Mouse (Mus musculus) neural tube, embryonic 10.5 days (tissue): ENCODE results near the gene Slc23a2.
A peak's percentile ranks its signal among the peaks of the same experiment; 100 is the strongest.

Experiments
- DNase-seq: peaks from one replicate; pipeline ENCODE4 v3.0.0-alpha.2; 2017; ENCODE audit warnings: low spot score; ENCODE audit errors: extremely low spot score

Gene Slc23a2

DNA sequence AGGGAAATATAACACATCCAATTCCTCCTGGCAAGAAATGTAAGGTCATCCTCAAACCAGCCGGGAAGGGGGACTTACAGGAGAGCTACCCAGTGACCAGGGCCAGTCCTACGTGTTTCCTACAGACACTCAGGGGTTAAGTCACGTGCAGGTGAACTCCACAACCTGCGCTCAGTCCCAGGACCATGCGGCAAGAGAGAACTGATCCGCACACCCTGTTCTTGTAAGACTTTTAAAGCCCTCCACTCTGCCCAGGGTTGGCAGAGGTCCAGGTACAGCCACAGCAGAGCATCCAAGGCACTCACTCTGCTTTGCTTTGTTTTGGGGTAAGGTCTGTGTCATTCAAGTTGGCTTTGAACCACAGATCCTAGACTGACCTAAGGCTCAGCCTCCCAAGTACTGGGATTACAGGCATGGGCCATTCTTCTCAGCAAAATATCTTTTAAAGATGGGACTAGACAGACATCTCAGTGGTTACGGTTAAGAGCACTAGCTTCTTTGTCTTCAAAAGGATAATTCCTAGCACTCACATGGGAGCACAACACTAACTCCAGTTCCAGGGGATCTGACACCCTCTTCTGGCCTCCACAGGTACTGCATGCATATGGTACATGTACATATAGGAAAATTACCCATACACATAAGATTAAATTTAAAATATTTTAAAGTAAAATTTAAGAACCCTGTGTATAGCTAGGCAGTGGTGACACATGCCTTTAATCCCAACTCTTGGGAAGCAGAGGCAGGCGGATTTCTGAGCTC lies 8.9 kb downstream of the Slc23a2 start:
- no peak for DNase-seq

DNA sequence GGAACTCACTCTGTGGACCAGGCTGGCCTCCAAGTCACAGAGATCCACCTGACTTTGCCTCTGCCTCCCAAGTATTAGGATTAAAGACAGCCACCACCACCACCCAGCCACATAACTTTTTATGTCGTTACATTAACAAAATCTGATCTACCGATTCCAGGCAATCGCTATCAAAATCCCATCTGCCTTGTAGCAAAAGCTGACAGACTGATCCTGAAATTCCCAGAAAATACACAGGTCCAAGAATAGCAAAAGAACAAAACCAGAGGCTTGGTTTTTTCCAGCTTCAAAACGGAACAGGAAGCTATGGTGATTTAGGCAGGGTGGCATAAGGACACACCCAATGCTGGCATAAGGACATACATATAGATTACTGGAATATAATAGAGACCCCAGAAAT lies 10.2 kb downstream of the Slc23a2 start:
- DNase-seq = no peak

DNA sequence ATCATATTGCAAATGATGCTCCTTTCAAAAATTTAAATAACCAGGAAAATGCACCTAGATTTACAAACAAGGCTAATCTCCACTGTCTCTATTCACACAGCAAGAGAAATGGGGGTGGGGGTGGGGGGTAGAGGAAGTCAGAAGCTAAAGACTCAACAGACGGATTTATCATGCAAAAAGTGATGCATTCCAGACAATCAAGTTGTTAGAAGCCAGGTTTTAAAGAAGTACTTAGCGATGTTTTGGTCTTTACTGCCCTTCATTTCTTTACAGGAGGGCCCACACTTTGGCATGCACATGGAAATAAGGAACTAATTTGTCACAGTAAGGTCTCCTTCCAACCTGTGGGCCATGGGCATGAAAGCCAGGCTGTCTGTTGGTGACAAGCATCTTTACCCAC lies 11.5 kb downstream of the Slc23a2 start:
- no peak for DNase-seq

DNA sequence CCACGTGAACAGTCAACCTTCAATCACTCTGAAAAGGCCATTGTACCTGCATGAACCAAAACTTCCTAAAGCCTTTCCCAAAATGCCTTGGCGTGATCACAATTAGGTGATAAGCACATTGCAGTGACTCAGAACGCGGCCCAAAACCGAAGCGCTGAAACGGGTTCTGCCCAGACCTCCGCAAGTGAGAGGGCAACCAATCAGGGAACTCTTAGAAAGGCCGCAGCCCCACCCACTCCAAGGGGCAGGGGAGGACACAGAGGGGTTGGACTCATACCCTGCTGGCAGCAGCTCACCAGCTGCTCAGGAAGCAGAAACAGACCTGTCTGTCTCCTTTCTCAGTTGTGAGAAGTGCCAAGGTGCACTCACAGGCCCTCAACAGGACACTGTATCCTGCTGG lies 13.6 kb downstream of the Slc23a2 start:
- DNase-seq = no peak

DNA sequence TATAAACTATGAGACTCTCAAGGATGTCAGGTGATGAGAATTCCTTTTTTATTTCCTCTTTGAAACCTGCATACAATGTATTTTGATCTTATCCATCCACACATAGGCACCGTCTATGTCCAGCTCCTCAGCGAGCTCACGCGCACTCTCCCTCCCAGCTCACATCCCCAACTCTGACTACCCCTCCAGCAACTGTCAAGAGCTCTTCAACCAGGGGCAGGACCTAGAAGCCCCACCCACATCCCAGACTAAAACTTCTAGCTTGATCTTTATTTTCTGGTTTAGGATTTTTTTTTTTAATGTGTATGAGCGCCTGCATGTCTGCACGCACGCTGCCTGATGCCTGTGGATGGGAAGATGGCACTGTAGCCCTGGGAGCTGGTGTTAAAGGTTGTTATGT lies 14.9 kb downstream of the Slc23a2 start:
- DNase-seq = no peak

DNA sequence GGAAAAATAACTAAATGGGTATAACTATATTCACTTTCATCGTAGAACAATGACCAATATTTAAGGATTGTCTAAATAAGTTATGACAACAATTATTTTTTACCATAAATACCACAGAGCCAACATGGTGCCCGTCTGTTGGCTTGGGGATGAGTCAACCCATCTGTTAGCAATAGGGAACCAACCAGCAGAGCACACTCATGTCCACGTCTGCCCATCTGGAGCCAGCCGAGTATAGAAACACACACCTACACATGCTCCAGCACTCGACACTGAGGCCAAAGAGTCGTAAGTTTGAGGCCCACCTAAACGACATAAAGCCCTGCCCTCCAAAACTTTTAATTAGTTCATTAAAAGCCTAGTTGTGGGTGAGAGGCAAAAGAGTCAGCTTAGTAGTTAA lies 15.7 kb downstream of the Slc23a2 start:
- no peak for DNase-seq

DNA sequence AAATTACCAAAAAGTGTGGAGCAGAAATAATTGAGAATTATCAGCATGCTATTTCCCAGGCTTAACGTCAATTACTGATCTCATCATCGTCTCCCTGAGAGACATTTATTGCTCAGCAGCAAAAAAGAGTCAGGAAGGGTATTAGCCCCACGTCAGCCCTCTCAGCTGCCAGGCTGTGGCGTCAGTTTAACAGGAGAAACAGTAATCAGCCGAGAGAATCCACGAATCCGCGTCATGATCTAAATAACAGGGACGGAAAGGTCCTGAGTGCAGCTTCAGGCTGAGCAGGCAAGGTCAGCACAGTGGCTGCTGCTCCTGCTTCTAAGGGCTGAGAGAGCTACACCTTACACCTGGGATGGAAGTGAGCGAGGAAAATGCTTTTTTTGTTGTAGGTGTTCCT lies 17.0 kb downstream of the Slc23a2 start:
- no peak for DNase-seq

DNA sequence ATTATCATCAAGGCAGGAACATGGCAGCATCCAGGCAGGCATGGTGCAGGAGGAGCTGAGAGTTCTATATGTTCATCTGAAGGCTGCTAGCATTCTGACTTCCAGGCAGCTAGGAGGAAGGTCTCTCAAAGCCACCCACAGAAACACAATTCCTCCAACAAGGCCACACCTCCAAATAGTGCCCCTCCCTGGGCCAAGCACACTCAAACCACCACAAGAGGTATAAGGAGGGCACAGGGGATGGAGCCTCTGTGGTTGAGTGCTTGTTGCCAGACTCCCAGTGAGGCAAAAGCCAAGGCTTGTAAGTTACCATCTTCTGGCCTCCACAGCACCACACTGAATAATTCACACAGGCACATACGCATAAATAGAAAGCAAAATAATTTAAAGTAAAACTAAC lies 18.6 kb downstream of the Slc23a2 start:
- no peak for DNase-seq

DNA sequence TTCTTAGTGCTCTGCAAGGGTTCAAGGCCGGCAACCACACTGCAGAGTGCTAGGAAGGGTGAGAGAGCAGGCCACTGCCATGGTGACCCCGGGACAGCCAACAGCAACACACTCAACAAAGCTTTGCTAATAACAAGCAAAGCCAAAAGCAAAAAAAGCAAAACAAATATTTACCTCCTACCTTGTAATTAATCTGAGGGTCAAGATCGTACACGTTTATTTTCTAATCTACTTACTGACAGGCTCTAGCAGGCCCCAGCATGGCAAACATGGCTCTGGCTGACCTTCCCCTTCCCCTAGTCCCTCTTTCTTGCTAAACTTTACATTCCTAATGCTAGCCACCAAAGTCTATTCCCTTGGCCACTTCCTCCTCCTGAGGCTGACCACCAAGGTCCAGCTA lies 21.8 kb downstream of the Slc23a2 start:
- DNase-seq = no peak

DNA sequence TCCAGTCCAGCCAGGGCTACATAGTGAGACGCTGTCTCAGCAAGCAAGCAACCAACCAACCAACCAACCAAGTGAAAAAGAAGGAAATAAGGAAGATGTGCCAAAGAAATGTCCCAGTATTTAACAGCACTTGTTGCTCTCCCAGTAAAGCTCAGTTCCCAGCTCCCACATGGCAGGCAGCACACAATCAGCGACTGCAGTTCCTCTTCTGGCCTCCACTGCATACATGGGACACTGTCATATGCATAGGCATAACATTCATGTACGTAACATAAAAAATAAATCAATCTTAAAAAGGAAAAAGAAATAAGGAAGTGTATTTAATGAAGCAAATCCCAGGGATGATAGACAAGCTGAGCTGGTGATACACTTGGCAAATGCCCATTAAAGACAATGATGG lies 23.9 kb downstream of the Slc23a2 start:
- DNase-seq = no peak

DNA sequence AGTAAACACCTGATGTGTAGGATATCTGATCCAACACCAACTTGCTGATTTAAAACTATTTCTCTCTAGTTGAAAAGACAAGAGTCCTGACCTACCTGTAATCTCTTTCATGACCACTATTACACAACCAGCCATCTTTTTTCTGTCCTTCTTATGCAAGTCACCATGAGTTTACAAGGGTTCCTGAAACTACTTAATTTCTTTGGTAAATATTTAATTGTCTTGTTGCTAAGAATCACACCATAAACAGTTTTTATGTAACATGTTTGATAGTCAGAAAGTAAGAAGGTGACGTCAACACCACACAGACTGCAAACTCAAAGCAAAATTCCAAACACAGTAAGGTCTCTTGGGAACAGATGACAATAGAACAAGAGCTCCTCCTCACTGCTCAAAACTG lies 26.3 kb downstream of the Slc23a2 start:
- no peak for DNase-seq

DNA sequence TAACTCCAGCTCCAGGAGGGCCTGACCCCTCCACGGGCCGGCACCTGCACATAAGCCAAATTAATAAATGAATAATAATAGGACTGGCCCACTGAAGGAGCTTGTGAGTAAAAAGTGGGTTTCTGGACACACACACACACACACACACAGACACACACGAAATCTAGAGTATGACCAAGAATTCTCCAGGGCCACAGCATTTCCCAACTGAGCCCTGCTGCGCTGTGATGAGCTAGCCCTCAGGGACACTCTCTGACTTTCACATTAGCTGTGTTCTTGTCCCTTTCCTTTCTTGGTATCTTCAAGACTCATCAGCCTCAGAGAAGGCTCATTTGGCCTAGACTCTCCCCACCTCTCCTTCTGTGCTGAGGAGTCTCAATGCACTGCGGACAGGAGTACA lies 29.0 kb downstream of the Slc23a2 start:
- DNase-seq = no peak

DNA sequence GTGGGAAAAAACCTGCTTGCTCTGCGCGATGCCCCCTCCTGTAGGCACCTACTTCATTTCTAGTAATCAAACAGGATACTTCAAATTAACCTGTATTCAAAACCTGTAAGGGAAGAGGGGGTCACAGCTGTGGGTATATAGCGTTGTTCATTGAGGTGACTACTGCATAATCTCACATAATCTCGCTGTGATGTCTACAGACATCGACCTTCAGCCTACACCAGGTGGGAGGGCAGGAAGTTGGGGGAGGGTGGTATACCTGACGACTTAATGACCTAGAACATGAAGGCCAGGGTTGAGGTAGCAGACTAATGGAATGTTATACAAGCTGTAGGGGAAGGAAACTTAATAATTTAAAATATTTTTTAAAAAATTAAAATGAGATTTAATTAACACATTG lies 29.6 kb downstream of the Slc23a2 start:
- no peak for DNase-seq

DNA sequence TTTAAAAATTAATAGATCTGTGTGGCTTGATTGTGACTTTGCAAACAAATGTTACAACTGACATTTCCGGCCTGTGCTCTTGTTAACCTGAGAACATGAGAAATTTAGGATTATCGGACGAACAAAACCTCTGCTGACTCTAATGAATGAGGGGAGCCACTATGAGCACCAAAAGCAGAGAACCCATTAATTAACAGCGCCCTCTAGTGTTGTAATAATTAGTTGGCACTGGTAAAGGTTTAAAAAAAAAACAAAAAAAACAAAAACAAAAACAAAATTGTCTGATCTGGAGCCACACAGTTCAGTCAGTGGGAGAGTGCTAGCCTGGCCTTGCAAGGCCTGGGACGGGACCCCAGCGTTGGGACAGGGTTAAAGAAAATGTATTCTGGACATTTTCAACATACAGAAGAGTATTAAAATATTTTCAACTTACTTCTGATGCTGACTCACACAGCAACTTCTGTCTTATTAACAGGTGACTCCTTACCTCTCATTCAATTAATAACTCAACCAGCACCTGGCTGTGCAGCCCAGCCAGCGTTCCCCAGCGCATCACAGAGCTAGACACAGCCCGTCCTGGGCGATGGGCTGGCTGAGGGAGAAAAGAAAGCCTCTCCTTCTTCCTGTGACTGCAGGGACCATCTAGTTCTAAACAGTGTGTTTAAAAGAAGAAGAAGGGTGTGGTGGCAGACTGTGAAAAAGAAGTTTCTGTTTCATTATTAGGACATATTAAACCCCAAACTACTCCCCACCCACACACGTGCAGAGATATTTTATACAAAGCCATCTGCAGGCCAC lies 30.7 kb downstream of the Slc23a2 start:
- DNase-seq = no peak

DNA sequence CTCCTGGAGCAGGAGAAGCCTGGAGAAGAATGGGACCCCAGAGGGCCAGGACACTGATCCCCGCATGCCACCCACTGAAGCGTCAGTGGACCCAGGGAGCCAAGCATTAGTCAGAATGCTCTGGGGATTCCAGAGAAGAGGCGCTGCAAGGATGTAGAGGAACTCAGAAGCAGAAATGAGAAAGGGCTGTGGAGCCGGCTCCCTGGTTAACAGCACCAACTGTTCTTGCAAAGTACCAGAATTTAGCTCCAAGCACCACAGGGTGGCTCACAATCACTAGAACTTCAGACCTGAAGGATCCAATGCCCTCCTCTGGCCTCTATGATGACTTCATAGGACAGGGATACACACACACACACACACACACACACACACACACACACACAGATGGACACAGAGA lies 32.6 kb downstream of the Slc23a2 start:
- no peak for DNase-seq

DNA sequence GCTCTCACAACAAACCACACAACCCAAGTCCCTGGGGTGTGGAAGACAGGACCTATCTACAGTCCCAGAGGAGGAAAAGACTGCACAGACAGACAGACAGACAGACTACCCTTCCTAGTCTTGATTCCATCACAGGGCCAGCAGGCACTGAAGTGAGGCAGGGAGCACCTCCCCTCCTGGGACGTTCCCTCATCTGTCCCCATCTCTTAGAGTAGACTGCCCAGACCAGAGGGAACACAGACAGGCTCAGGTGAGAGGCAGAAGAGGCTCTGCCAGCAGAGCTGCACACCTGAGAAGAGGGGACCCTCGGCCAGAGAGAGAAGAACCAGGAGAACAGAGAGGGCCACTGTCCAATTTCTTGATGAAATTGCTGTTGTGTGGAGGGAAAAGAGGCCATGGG lies 33.0 kb downstream of the Slc23a2 start:
- DNase-seq = no peak

DNA sequence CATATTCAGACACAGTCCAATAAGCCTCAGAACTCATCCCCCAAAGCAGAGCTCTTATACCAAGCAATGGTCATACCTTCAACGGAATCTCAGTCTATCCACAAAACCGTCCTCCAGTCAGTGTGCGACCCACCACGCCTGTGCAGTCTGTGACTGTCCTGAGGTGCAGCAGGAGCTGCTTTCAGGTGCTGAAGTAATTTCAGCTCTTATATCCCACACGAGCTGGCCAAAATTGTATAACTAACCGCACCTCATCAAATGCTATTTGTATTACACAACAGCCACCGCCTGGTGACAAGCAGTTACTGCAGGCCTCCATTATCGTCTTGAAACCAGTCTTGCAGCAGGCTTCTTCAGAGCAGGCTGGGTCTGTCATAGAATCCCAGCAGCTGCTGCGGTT lies 33.6 kb downstream of the Slc23a2 start:
- no peak for DNase-seq

DNA sequence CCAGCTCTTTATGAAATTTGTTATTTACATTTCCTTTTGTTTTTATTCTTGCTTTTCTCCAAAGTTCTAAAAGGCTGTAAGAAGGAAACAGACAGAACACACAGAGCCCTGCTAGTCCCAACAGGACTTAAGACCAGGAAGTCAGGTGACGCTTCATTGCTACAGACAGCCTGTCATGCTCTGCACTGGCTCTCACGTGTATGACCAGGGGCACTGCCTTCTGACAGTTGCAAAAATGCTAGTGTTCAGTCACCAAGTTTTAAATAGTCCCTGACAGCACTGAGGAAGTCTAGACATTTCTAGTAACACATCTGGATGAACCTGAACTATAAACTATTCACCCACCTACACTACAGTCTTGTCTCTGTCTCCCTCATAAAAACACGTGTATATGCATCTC lies 34.2 kb downstream of the Slc23a2 start:
- no peak for DNase-seq

DNA sequence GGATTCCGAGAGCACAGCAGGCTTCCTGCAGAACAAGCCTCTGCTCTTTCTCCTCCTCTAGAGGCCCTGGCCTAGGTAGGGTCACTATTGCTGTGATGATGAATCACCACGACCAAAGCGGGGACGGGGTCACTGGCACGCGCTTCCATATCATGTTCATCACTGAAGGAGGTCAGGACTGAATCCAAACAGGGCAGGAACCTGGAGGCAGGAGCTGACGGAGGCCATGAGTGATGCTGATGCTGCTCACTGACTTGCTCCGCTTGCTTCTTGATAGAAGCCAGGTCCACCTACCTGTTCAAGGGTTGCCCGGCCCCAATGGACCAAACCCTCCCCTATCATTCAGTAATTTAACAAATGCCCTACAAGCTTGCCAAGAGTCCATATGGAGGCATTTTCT lies 35.9 kb downstream of the Slc23a2 start:
- no peak for DNase-seq

DNA sequence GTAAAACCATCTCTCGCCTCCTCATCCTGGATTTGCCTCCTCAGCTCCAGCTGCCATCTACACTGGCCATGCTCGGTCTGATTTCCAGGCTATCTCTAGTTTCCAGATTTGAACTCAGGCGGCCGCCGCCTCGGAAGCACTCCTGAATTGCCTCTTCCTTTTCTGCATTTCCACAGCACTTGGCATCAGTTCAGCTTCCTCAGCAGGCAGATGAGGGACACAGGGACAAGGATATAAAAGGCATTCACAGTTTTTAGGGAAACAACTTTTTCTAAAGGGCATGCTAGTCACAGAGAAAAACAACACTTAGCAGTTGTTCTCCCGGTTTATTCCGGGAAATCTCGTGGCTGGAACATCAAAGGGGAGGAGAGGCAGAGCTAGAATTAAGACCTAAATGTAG lies 37.3 kb downstream of the Slc23a2 start:
- no peak for DNase-seq

DNA sequence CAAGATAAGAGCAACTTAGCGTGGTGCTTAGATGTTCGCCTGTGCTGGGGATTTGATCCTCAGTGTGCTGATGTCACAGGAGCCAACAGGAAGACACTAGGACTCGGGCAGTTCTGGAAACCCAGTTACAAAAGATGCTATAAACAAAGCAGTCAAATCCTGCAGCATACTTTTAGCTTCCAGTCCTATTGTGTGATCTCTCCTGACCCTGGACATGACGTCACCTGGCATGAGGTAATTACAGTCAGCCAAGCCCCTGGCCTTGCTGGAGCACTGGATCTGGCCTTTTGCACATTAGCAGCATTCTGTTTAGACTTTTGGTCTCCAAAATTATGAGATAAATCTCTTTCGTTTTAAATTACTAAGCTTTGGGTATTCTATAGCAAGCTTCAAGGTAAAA lies 38.8 kb downstream of the Slc23a2 start:
- no peak for DNase-seq

DNA sequence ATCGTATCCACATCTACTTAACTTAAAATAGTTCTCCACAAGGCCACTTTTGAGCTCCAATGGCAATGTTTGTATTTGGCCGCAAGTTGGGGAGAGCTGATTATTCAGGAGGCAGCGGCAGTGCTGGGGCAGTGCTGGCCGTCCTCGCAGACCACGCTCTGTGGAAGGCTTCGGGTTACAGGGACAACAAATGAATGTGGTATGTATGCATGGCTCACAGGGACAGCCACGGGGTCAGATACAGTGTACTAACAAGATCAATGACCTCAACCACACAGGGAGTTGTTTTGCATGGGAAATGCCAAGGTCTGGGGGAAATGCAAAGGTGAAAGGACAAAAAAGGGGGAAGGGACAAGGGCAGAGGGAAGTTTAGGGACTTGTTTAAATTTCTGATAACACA lies 41.6 kb downstream of the Slc23a2 start:
- peak; percentile 45 for DNase-seq

DNA sequence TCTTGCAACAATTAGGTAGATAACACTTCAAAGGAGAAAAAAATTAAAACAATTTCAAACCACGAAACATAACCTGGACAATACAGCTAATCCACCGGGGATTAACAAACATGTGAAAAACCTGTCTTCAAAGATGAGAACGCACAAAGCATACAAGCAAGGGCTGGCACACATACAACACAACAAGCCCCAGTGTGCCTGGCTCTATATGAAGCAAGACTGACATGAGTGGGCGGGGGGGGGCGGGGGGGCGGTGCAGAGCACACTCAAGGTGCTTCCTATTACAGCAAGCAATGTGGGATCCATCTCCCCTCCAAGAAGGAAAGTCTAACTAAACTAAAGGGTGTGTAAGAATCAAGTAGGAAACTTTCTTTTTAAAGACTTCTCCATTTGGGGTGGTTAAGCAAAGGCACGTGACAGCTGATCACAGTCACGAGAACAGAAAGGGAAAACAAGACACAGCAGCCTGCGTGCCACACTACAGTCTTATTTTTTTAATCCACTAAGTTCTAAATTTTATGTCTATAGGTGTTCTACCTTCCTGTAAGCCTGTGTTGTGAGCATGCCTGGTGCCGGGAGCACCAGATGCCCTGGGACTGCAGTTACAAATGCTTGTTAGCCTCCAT lies 42.3 kb downstream of the Slc23a2 start:
- no peak for DNase-seq
